Mouse (Mus musculus): ENCODE results near the gene Cd40lg. TPM values are rescaled to one million over a fixed set of nuclear protein-coding genes. Genes with fewer than 3 reads are reported as not detected.

Cd40lg gene
- not detected in 2 replicates for polyA plus RNA-seq (2015; fragmentation: Nextera tagmentation; extraction: Ambion mirVana)

DNA sequence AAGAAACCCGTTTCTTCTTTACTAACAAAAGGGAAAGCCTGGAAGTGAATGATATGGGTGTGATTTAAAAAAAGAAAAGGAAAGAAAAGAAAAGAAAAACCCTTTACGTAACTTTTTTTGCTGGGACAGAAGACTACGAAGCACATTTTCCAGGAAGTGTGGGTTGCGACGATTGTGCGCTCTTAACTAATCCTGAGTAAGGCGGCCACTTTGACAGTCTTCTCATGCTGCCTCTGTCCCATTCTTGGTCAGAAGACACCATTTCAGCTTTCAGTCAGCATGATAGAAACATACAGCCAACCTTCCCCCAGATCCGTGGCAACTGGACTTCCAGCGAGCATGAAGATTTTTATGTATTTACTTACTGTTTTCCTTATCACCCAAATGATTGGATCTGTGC is at the start of gene Cd40lg:
Cd40lg (plus strand) TSS at position 268 of the 400 bp plus-strand sequence.
- H3K36me3 ChIP-seq (ENCODE audit: control insufficient read depth, insufficient read depth): no peaks in the 10 kb centered on the region
- H3K27ac ChIP-seq (ENCODE audit: low read length): no peak within 1 kb of the TSS
- no peak within 1 kb of the TSS for H3K4me3 ChIP-seq (replicated peaks; ENCODE audit: low read length)
- no peaks in the 10 kb centered on the region for H3K4me1 ChIP-seq (replicated peaks; ENCODE audit: control insufficient read depth, insufficient read depth, low read length)
- no peak within 1 kb of the TSS for H3K9ac ChIP-seq (replicated peaks; ENCODE audit: low read depth, low read length)
- H3K9me3 ChIP-seq (ENCODE audit: control insufficient read depth, low read length): no peaks in the 10 kb centered on the region
- H3K27me3 ChIP-seq (replicated peaks; ENCODE audit: control insufficient read depth, insufficient read depth, low read length): no peaks in the 10 kb centered on the region
- 92% methylated on average over 9 of the region's 9 CpGs for WGBS
- no peak within 1 kb of the TSS for H3K4me2 ChIP-seq (ENCODE audit: low read length)
- ATAC-seq: no peak

DNA sequence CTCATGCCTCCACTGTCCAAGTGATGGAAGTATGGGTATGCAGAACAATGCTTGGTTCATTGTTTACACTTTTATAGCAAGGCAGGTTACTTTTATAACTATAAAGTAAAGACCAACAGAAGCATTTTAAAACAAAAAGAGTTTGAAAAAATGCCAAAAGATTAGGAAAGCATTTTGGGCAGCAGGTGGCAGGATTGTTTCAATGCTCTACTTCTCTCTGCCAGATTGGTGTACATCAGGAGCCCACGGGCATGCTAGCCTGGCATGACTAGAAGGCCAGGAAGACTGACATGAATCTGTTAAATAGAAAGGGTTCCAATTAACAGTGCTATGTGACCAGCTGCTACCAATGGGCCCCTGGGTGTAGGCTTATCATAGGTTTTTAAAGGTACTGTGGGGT is 45.4 kb upstream of the Cd40lg start:
- H3K36me3 ChIP-seq (ENCODE audit: control insufficient read depth, insufficient read depth): no peaks in the 10 kb centered on the region
- H3K27ac ChIP-seq (ENCODE audit: low read length): no peak overlapping the region
- 42% methylated on average over 1 of the region's 1 CpGs for WGBS

DNA sequence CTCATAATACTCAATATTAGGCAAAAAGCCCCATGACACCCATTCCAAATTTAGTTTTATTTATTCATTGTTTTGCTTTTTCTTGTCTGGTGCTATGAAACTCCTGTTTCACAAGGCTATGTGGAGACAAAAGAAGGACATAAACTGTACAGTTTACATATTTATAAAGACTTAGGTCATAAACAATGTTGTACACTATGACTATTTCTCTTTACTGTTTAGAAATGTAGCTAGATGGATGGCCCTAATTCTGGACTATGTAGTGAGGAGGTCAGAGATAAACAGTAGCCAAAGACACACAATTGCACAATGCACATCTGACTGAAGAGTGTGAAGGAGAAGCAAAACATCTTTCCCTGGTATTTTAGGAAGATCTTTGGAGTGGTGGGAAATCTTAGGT is 40.7 kb upstream of the Cd40lg start:
- Histone ChIP-seq H3K4me3 (replicated peaks; ENCODE audit: low read length) (no peak overlapping the region), H3K9me3 (ENCODE audit: control insufficient read depth, low read length) (no peaks in the 10 kb centered on the region), H3K9ac (replicated peaks; ENCODE audit: low read depth, low read length) (no peak overlapping the region), H3K36me3 (ENCODE audit: control insufficient read depth, insufficient read depth) (no peaks in the 10 kb centered on the region), H3K27me3 (replicated peaks; ENCODE audit: control insufficient read depth, insufficient read depth, low read length) (no peaks in the 10 kb centered on the region), H3K27ac (ENCODE audit: low read length) (no peak overlapping the region), H3K4me2 (ENCODE audit: low read length) (no peak overlapping the region), H3K4me1 (replicated peaks; ENCODE audit: control insufficient read depth, insufficient read depth, low read length) (no peaks in the 10 kb centered on the region)
- no peak for ATAC-seq

More for the DNA sequence above, 45.4 kb upstream of the Cd40lg start:
- Histone ChIP-seq H3K4me1 (replicated peaks; ENCODE audit: control insufficient read depth, insufficient read depth, low read length) (no peaks in the 10 kb centered on the region), H3K4me3 (replicated peaks; ENCODE audit: low read length) (no peak overlapping the region), H3K9me3 (ENCODE audit: control insufficient read depth, low read length) (no peaks in the 10 kb centered on the region), H3K9ac (replicated peaks; ENCODE audit: low read depth, low read length) (no peak overlapping the region), H3K27me3 (replicated peaks; ENCODE audit: control insufficient read depth, insufficient read depth, low read length) (no peaks in the 10 kb centered on the region), H3K4me2 (ENCODE audit: low read length) (no peak overlapping the region)
- ATAC-seq: no peak

DNA sequence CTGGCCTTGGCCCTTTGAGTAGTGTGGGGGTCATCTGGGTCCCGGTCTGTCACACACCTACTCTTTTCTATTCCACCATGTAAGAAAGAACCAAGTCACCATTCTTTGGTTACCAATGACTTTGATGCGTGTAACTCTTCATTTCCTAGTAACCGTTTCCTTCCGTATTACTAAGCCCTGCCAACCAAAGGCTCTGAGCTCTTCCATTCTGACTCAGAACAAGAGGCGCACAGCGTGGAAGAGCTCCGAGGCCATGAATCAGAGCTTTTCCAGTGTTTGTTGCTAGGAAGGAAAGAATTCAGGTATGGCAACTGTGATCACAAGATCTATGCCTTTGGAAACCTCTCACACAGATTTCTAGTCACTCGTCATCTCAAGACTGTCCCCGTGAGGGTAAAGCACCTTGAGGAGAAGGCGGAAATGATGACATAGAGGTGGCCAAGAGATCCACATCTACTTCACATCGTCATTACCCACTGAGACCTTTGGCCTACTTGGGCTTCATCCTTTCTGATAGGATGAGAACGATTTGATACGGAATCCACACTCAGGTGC is 34.6 kb upstream of the Cd40lg start:
- 93% methylated on average over 13 of the region's 13 CpGs for whole genome bisulfite sequencing
- ATAC-seq: no peak
- no peaks in the 10 kb centered on the region for H3K4me1 ChIP-seq (replicated peaks; ENCODE audit: control insufficient read depth, insufficient read depth, low read length)
- no peak overlapping the region for H3K9ac ChIP-seq (replicated peaks; ENCODE audit: low read depth, low read length)
- H3K36me3 ChIP-seq (ENCODE audit: control insufficient read depth, insufficient read depth): no peaks in the 10 kb centered on the region
- H3K4me2 ChIP-seq (ENCODE audit: low read length): no peak overlapping the region
- no peaks in the 10 kb centered on the region for H3K27me3 ChIP-seq (replicated peaks; ENCODE audit: control insufficient read depth, insufficient read depth, low read length)
- no peaks in the 10 kb centered on the region for H3K9me3 ChIP-seq (ENCODE audit: control insufficient read depth, low read length)
- H3K4me3 ChIP-seq (replicated peaks; ENCODE audit: low read length): no peak overlapping the region
- H3K27ac ChIP-seq (ENCODE audit: low read length): no peak overlapping the region

DNA sequence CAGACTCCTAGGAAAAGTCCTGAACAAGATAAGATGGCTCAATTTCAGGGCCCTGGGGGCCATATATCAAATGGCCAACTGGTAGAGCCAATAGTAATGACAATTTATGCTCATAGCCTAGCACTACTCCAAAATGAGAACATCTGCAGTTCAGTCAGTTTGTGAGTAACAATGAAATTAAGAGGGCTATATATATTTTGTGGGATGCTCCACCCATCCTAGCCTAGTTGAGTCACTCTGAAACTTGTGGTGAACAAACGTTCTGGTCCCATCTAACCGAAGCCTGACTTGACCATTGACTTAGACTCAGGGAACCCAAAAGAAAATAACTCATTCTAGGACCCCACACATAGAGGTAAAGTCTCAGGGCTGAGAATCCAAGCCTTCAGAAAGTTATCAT is 29.5 kb upstream of the Cd40lg start:
- no peak for ATAC-seq
- no peak overlapping the region for H3K27ac ChIP-seq (ENCODE audit: low read length)
- no peaks in the 10 kb centered on the region for H3K36me3 ChIP-seq (ENCODE audit: control insufficient read depth, insufficient read depth)
- H3K4me1 ChIP-seq (replicated peaks; ENCODE audit: control insufficient read depth, insufficient read depth, low read length): no peaks in the 10 kb centered on the region
- H3K9me3 ChIP-seq (ENCODE audit: control insufficient read depth, low read length): no peaks in the 10 kb centered on the region
- WGBS: 82% methylated on average over 2 of the region's 2 CpGs
- no peaks in the 10 kb centered on the region for H3K27me3 ChIP-seq (replicated peaks; ENCODE audit: control insufficient read depth, insufficient read depth, low read length)
- no peak overlapping the region for H3K4me2 ChIP-seq (ENCODE audit: low read length)
- no peak overlapping the region for H3K4me3 ChIP-seq (replicated peaks; ENCODE audit: low read length)
- no peak overlapping the region for H3K9ac ChIP-seq (replicated peaks; ENCODE audit: low read depth, low read length)

DNA sequence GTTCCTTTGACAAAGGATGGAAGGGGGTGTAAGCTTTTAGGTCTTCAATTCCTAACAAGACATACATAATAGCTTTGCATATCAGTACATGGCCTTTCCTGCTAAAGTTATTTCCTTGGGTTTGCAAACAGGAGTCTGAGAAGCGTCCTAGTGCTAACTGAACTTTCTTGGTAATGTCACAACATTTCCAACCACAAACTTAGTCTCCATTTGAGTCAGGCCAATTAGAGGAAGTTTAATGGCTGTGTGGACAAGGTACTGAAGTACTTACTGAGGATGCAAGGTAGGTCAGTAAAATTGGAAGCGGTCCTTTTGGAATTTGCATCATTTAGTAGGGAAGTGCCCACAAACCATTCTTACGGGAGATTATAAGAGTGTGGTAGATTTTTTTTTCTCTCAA is 28.6 kb upstream of the Cd40lg start:
- no peak overlapping the region for H3K27ac ChIP-seq (ENCODE audit: low read length)
- H3K9me3 ChIP-seq (ENCODE audit: control insufficient read depth, low read length): no peaks in the 10 kb centered on the region
- no peak overlapping the region for H3K4me3 ChIP-seq (replicated peaks; ENCODE audit: low read length)
- no peak overlapping the region for H3K4me2 ChIP-seq (ENCODE audit: low read length)
- H3K36me3 ChIP-seq (ENCODE audit: control insufficient read depth, insufficient read depth): no peaks in the 10 kb centered on the region
- H3K9ac ChIP-seq (replicated peaks; ENCODE audit: low read depth, low read length): no peak overlapping the region
- H3K27me3 ChIP-seq (replicated peaks; ENCODE audit: control insufficient read depth, insufficient read depth, low read length): no peaks in the 10 kb centered on the region
- 87% methylated on average over 3 of the region's 3 CpGs for WGBS
- no peaks in the 10 kb centered on the region for H3K4me1 ChIP-seq (replicated peaks; ENCODE audit: control insufficient read depth, insufficient read depth, low read length)
- ATAC-seq: no peak

DNA sequence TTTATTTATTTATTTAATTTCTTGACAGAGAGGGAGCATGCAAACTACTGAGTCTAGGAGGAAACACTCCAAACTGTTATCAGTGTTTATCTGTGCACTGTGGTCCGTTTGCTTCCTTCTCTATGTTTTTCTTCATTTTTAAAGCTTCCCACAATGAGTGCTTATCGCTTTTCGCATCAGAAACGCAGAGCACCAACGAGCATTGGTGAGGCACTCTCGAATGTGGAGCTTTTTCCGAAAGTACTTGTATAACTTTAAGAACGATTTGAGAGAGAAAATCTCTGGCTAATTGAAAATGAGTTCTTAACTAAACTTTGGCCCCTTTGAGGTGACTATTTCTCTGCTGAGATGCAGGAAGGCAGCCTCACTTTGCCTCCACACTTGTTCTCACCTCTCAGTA is 24.6 kb upstream of the Cd40lg start:
- 87% methylated on average over 8 of the region's 8 CpGs for WGBS
- Histone ChIP-seq H3K27me3 (replicated peaks; ENCODE audit: control insufficient read depth, insufficient read depth, low read length) (no peaks in the 10 kb centered on the region), H3K4me2 (ENCODE audit: low read length) (no peak overlapping the region), H3K27ac (ENCODE audit: low read length) (no peak overlapping the region), H3K36me3 (ENCODE audit: control insufficient read depth, insufficient read depth) (no peaks in the 10 kb centered on the region), H3K4me3 (replicated peaks; ENCODE audit: low read length) (no peak overlapping the region), H3K9me3 (ENCODE audit: control insufficient read depth, low read length) (no peaks in the 10 kb centered on the region), H3K9ac (replicated peaks; ENCODE audit: low read depth, low read length) (no peak overlapping the region), H3K4me1 (replicated peaks; ENCODE audit: control insufficient read depth, insufficient read depth, low read length) (no peaks in the 10 kb centered on the region)
- no peak for ATAC-seq

DNA sequence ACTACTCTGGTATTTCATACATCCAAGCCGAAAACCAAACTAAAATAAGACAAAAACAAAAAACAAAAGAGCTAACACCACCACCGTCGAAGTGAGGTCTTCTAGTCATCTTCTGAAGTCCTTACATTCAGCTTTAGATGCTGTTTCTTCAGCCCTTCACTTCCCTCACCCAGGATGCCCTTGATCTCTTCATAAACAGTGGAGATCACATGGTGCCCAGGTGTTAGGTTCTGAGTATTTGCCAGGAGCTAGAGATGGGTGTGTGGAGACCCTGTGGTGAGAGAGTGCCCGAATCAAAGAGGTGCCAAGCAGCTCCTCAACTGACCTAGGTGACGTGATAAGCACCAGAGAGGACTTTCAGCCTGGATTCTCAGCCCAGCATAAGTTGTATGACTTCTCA is 22.6 kb upstream of the Cd40lg start:
- no peak for ATAC-seq
- 81% methylated on average over 5 of the region's 5 CpGs for WGBS
- Histone ChIP-seq H3K4me2 (ENCODE audit: low read length) (no peak overlapping the region), H3K9me3 (ENCODE audit: control insufficient read depth, low read length) (no peaks in the 10 kb centered on the region), H3K4me3 (replicated peaks; ENCODE audit: low read length) (no peak overlapping the region), H3K36me3 (ENCODE audit: control insufficient read depth, insufficient read depth) (no peaks in the 10 kb centered on the region), H3K27ac (ENCODE audit: low read length) (no peak overlapping the region), H3K27me3 (replicated peaks; ENCODE audit: control insufficient read depth, insufficient read depth, low read length) (no peaks in the 10 kb centered on the region), H3K4me1 (replicated peaks; ENCODE audit: control insufficient read depth, insufficient read depth, low read length) (no peaks in the 10 kb centered on the region), H3K9ac (replicated peaks; ENCODE audit: low read depth, low read length) (no peak overlapping the region)

DNA sequence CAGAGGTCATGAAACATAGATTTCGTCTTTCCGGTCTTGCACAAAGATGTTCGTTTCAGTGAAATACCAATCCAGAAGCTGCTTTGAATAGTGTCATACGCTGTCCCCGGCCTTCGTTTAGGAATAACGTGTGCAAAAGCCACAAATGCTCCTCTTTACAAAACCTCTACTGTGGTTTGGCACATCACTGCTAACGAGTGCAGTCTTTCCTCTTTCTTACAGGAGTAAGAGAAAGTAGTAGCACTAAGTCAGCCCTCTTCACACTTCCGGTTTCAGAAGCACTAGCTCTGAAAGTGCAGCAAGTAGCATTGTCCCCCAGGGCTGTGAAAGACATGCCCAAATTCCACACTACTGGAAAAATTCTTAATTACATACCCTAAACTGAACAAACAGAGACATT is 15.6 kb upstream of the Cd40lg start:
- no peaks in the 10 kb centered on the region for H3K9me3 ChIP-seq (ENCODE audit: control insufficient read depth, low read length)
- no peak overlapping the region for H3K27ac ChIP-seq (ENCODE audit: low read length)
- no peak for ATAC-seq
- 74% methylated on average over 9 of the region's 9 CpGs for WGBS
- no peak overlapping the region for H3K4me3 ChIP-seq (replicated peaks; ENCODE audit: low read length)
- H3K36me3 ChIP-seq (ENCODE audit: control insufficient read depth, insufficient read depth): no peaks in the 10 kb centered on the region
- H3K4me1 ChIP-seq (replicated peaks; ENCODE audit: control insufficient read depth, insufficient read depth, low read length): no peaks in the 10 kb centered on the region
- H3K9ac ChIP-seq (replicated peaks; ENCODE audit: low read depth, low read length): no peak overlapping the region
- H3K27me3 ChIP-seq (replicated peaks; ENCODE audit: control insufficient read depth, insufficient read depth, low read length): no peaks in the 10 kb centered on the region
- H3K4me2 ChIP-seq (ENCODE audit: low read length): no peak overlapping the region

DNA sequence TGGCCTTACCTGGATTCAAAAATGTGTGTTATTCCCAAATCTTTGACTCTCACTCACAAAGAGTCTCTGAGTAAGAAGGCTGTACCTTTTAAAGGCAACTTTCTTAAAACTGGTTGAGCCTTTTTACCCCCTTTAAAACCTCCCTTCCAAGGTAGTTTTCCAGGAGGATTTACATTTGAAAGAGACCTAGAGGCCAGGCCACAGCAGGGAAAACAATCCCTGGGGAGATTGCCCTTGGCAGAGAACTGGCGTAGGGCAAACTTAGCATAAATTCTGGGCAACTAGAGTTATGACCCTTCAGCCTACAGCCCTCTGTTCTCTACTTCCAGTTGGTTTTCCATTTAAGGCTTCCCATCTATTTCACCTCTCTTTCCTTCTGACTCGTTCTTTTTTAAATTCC is 13.9 kb upstream of the Cd40lg start:
- no peak for ATAC-seq
- H3K36me3 ChIP-seq (ENCODE audit: control insufficient read depth, insufficient read depth): no peaks in the 10 kb centered on the region
- no peaks in the 10 kb centered on the region for H3K4me1 ChIP-seq (replicated peaks; ENCODE audit: control insufficient read depth, insufficient read depth, low read length)
- H3K27me3 ChIP-seq (replicated peaks; ENCODE audit: control insufficient read depth, insufficient read depth, low read length): no peaks in the 10 kb centered on the region
- no peaks in the 10 kb centered on the region for H3K9me3 ChIP-seq (ENCODE audit: control insufficient read depth, low read length)
- no peak overlapping the region for H3K4me2 ChIP-seq (ENCODE audit: low read length)
- H3K9ac ChIP-seq (replicated peaks; ENCODE audit: low read depth, low read length): no peak overlapping the region
- 52% methylated on average over 2 of the region's 2 CpGs for WGBS
- no peak overlapping the region for H3K4me3 ChIP-seq (replicated peaks; ENCODE audit: low read length)
- H3K27ac ChIP-seq (ENCODE audit: low read length): no peak overlapping the region

Measured in forebrain, embryonic 16.5 days (tissue).